Mouse (Mus musculus) ES-E14 (cell line): ENCODE data around the gene Tfdp1.

ENCODE experiments used
- HCFC1 ChIP-seq: IDR thresholded peaks from 2 replicates; pipeline ENCODE4 v1.6.1; 2012; ENCODE audit warnings: low read length, inconsistent platforms, borderline replicate concordance; ENCODE audit not compliant: insufficient read depth
- MAFK ChIP-seq: IDR thresholded peaks from 2 replicates; pipeline ENCODE4 v1.6.1; 2014; ENCODE audit warnings: mild to moderate bottlenecking, low read depth, low read length, inconsistent platforms; ENCODE audit not compliant: insufficient read depth

DNA sequence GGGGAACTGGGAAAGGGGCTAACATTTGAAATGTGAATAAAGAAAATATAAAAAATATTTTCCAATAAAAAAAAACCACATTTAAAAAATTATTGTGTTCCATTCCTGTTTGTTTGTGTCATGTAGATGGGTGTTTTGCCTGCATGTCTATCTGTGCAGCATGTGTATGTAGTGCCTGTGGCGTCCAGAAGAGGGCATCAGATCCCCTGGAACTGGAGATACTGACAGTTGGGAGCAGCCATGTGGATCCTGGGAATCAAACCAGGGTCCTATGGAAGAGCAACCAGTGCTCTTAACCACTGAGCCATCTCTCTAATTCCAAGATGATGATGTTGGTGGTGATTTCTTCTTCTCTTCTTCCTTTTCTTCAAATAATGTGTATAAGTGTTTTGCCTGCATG lies 3.9 kb upstream of the Tfdp1 start:
- TF ChIP-seq HCFC1 (no peak), MAFK (no peak)
